Mouse (Mus musculus): ENCODE data around the gene Fscn1. TPM values are rescaled to one million over a fixed set of nuclear protein-coding genes. Genes with fewer than 3 reads are reported as not detected.

Gene Fscn1
- 110 and 115 TPM in 2 replicates for polyA plus RNA-seq (2012; rRNA removed)

- peak; percentile 55 to 67 for DNase-seq
- no peak within 1 kb of the TSS for H3K27ac ChIP-seq (ENCODE audit: insufficient read depth, low read length)
- peaks cover 2% of the 10 kb centered on the region; the same call in 1 of the 2 replicates for H3K27me3 ChIP-seq (ENCODE audit: control insufficient read depth, insufficient read depth, low read length)
- H3K4me1 ChIP-seq (ENCODE audit: control insufficient read depth, insufficient read depth, low read length), result no peaks in the 10 kb centered on the region
- peak within 1 kb of the TSS; percentile 47 for H3K4me3 ChIP-seq (replicated peaks; ENCODE audit: insufficient read depth, low read depth, low read length)
- TF ChIP-seq POLR2A (IDR thresholded peaks at IDR 0.05; ENCODE audit: borderline replicate concordance, insufficient read depth, low read length) (peak; percentile 37; the same call in 1 of the 2 replicates), CTCF (IDR thresholded peaks at IDR 0.05; ENCODE audit: borderline replicate concordance, insufficient read depth, low read depth, low read length) (no peak)
- 16% methylated on average over 44 of the region's 44 CpGs for WGBS
Observed at GRCm38 (mm10) chr5:142959576-142960556, at the start of gene Fscn1. Fscn1 (plus strand) TSS chr5:142960343.

GRCm38 (mm10) chr5:142911629-142912028, 48.5 kb upstream of the Fscn1 start:
- H3K27me3 ChIP-seq (ENCODE audit: control insufficient read depth, insufficient read depth, low read length), result no peaks in the 10 kb centered on the region
- H3K4me3 ChIP-seq (replicated peaks; ENCODE audit: insufficient read depth, low read depth, low read length), result no peak overlapping the region
- H3K27ac ChIP-seq (ENCODE audit: insufficient read depth, low read length), result no peak overlapping the region
- DNase-seq, result no peak
- WGBS, result 96% methylated on average over 2 of the region's 2 CpGs
- TF ChIP-seq POLR2A (IDR thresholded peaks at IDR 0.05; ENCODE audit: borderline replicate concordance, insufficient read depth, low read length) (no peak), CTCF (IDR thresholded peaks at IDR 0.05; ENCODE audit: borderline replicate concordance, insufficient read depth, low read depth, low read length) (no peak)
- peaks cover 19% of the 10 kb centered on the region for H3K4me1 ChIP-seq (ENCODE audit: control insufficient read depth, insufficient read depth, low read length)

- Histone ChIP-seq H3K4me1 (ENCODE audit: control insufficient read depth, insufficient read depth, low read length) (peaks cover 14% of the 10 kb centered on the region), H3K4me3 (replicated peaks; ENCODE audit: insufficient read depth, low read depth, low read length) (no peak overlapping the region), H3K27me3 (ENCODE audit: control insufficient read depth, insufficient read depth, low read length) (no peaks in the 10 kb centered on the region), H3K27ac (ENCODE audit: insufficient read depth, low read length) (no peak overlapping the region)
- 97% methylated on average over 3 of the region's 3 CpGs for WGBS
- TF ChIP-seq POLR2A (IDR thresholded peaks at IDR 0.05; ENCODE audit: borderline replicate concordance, insufficient read depth, low read length) (no peak), CTCF (IDR thresholded peaks at IDR 0.05; ENCODE audit: borderline replicate concordance, insufficient read depth, low read depth, low read length) (no peak)
- no peak for DNase-seq
Observed at GRCm38 (mm10) chr5:142912320-142912719, 47.8 kb upstream of the Fscn1 start.

DNA sequence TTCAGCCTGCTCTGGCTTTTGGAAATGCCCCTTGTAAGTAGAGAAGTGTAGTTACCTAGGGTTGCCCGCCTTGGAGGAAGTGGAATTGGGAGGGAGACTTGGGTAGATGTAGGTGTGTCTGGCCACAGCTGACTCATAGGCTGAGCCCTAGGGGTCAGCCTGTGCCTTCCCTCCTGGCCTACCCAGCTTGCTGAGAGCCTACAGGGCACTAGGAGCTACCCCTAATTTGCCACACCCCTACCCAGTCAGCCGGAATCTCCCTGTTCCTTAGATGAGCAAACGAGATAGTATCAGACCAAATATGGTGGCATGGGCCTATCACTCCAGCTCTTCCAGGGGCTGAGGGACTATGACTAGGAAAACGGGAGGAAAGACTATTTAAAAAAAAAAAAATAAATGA, 47.4 kb upstream of the Fscn1 start:
- H3K4me3 ChIP-seq (replicated peaks; ENCODE audit: insufficient read depth, low read depth, low read length), result no peak overlapping the region
- H3K27me3 ChIP-seq (ENCODE audit: control insufficient read depth, insufficient read depth, low read length), result no peaks in the 10 kb centered on the region
- TF ChIP-seq CTCF (IDR thresholded peaks at IDR 0.05; ENCODE audit: borderline replicate concordance, insufficient read depth, low read depth, low read length), result no peak
- DNase-seq, result no peak
- WGBS, result 83% methylated on average over 4 of the region's 4 CpGs
- H3K27ac ChIP-seq (ENCODE audit: insufficient read depth, low read length), result no peak overlapping the region
- peaks cover 10% of the 10 kb centered on the region for H3K4me1 ChIP-seq (ENCODE audit: control insufficient read depth, insufficient read depth, low read length)

GRCm38 (mm10) chr5:142915231-142915630, 44.9 kb upstream of the Fscn1 start:
- no peak for DNase-seq
- Histone ChIP-seq H3K27ac (ENCODE audit: insufficient read depth, low read length) (no peak overlapping the region), H3K4me1 (ENCODE audit: control insufficient read depth, insufficient read depth, low read length) (0 out of 2 replicates have a peak, but pooled peaks cover 1% of the 10 kb centered on the region), H3K4me3 (replicated peaks; ENCODE audit: insufficient read depth, low read depth, low read length) (no peak overlapping the region), H3K27me3 (ENCODE audit: control insufficient read depth, insufficient read depth, low read length) (no peaks in the 10 kb centered on the region)
- WGBS, result 94% methylated on average over 11 of the region's 11 CpGs
- no peak for TF ChIP-seq CTCF (IDR thresholded peaks at IDR 0.05; ENCODE audit: borderline replicate concordance, insufficient read depth, low read depth, low read length)
- no peak for TF ChIP-seq POLR2A (IDR thresholded peaks at IDR 0.05; ENCODE audit: borderline replicate concordance, insufficient read depth, low read length)

GRCm38 (mm10) chr5:142916593-142916992, 43.5 kb upstream of the Fscn1 start:
- no peak for TF ChIP-seq POLR2A (IDR thresholded peaks at IDR 0.05; ENCODE audit: borderline replicate concordance, insufficient read depth, low read length)
- TF ChIP-seq CTCF (IDR thresholded peaks at IDR 0.05; ENCODE audit: borderline replicate concordance, insufficient read depth, low read depth, low read length), result no peak
- H3K27me3 ChIP-seq (ENCODE audit: control insufficient read depth, insufficient read depth, low read length), result no peaks in the 10 kb centered on the region
- no peak for DNase-seq
- 56% methylated on average over 7 of the region's 7 CpGs for WGBS
- H3K4me1 ChIP-seq (ENCODE audit: control insufficient read depth, insufficient read depth, low read length), result no peaks in the 10 kb centered on the region
- H3K27ac ChIP-seq (ENCODE audit: insufficient read depth, low read length), result no peak overlapping the region
- no peak overlapping the region for H3K4me3 ChIP-seq (replicated peaks; ENCODE audit: insufficient read depth, low read depth, low read length)

GRCm38 (mm10) chr5:142917402-142917801, 42.7 kb upstream of the Fscn1 start:
- no peak overlapping the region for H3K27ac ChIP-seq (ENCODE audit: insufficient read depth, low read length)
- H3K4me1 ChIP-seq (ENCODE audit: control insufficient read depth, insufficient read depth, low read length), result no peaks in the 10 kb centered on the region
- H3K4me3 ChIP-seq (replicated peaks; ENCODE audit: insufficient read depth, low read depth, low read length), result no peak overlapping the region
- DNase-seq, result no peak
- no peaks in the 10 kb centered on the region for H3K27me3 ChIP-seq (ENCODE audit: control insufficient read depth, insufficient read depth, low read length)
- TF ChIP-seq CTCF (IDR thresholded peaks at IDR 0.05; ENCODE audit: borderline replicate concordance, insufficient read depth, low read depth, low read length), result no peak
- TF ChIP-seq POLR2A (IDR thresholded peaks at IDR 0.05; ENCODE audit: borderline replicate concordance, insufficient read depth, low read length), result no peak
- WGBS, result 93% methylated on average over 8 of the region's 8 CpGs
